Mouse (Mus musculus): ENCODE measurements around the gene F2r.

DNA sequence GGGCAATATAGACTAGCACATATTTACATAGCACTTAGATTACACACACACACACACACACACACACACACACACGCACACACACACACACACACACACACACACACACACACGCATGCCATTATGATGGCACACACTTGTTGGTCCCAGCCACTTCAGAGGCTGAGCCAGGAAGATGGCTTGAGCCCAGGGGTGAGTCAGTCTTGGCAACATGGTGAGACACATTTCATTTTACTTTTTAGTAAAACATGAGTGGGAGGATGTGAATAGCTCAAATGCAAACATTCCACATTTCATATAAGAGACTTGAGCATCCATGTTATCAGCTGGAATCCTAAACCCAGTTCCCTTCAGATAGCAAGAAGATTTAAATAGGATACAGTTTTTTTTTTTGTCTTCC is 15.1 kb upstream of the F2r start:
- no peak for TF ChIP-seq CTCF (conservative IDR thresholded peaks at IDR 0.05; ENCODE audit: low read length)
- no peak for TF ChIP-seq POU5F1 (IDR thresholded peaks at IDR 0.05; ENCODE audit: borderline replicate concordance, low read length)
- TF ChIP-seq NANOG (IDR thresholded peaks at IDR 0.05; ENCODE audit: borderline replicate concordance, low read length) = no peak
